Mouse (Mus musculus) limb, embryonic 14.5 days (tissue): ENCODE results near the gene Hist2h2be. TPM values are rescaled to one million over a fixed set of nuclear protein-coding genes. Genes with fewer than 3 reads are reported as not detected.

Source experiments
- ATAC-seq: fragments of 200-750 bp; cut with Nextera tagmentation; 2 replicates; pipeline ENCODE4 v1.8.0; 2017; ENCODE audit warnings: low read depth, moderate number of reproducible peaks, moderate TSS enrichment; ENCODE audit not compliant: low FRiP score
- DNase-seq: peaks from one replicate; pipeline ENCODE4 v3.0.0-alpha.2; 2015; ENCODE audit warnings: low spot score
- H3K27ac ChIP-seq: fragments of 300-500 bp; sonication (generic); replicated peaks from 2 replicates; pipeline ENCODE4 v1.5.1; 2014; ENCODE audit warnings: low read depth, mild to moderate bottlenecking, low read length, moderate library complexity, mixed read lengths
- H3K27me3 ChIP-seq: fragments of 300-500 bp; sonication (generic); 2 replicates; pipeline ENCODE4 v1.6.1; 2014; ENCODE audit warnings: low read length, mixed read lengths; ENCODE audit not compliant: control insufficient read depth, insufficient read depth
- H3K36me3 ChIP-seq: fragments of 300-500 bp; sonication (generic); 2 replicates; pipeline ENCODE4 v1.6.1; 2014; ENCODE audit warnings: mild to moderate bottlenecking, low read length, moderate library complexity, mixed read lengths; ENCODE audit not compliant: control insufficient read depth, insufficient read depth
- H3K4me1 ChIP-seq: fragments of 300-500 bp; sonication (generic); 2 replicates; pipeline ENCODE4 v1.6.1; 2014; ENCODE audit warnings: antibody characterized with exemption, low read length, mixed read lengths; ENCODE audit not compliant: control insufficient read depth, insufficient read depth
- H3K4me2 ChIP-seq: fragments of 300-500 bp; sonication (generic); replicated peaks from 2 replicates; pipeline ENCODE4 v1.6.1; 2014; ENCODE audit warnings: low read depth, mild to moderate bottlenecking, low read length, moderate library complexity; ENCODE audit not compliant: severe bottlenecking
- H3K4me3 ChIP-seq: fragments of 300-500 bp; sonication (generic); replicated peaks from 2 replicates; pipeline ENCODE4 v1.5.1; 2014; ENCODE audit warnings: low read length
- H3K9ac ChIP-seq: fragments of 300-500 bp; sonication (generic); 2 replicates; pipeline ENCODE4 v1.6.1; 2014; ENCODE audit warnings: mild to moderate bottlenecking, low read depth, low read length, moderate library complexity; ENCODE audit not compliant: severe bottlenecking
- H3K9me3 ChIP-seq: fragments of 300-500 bp; sonication (generic); 2 replicates; pipeline ENCODE4 v1.6.1; 2016; ENCODE audit warnings: low read length; ENCODE audit not compliant: control insufficient read depth
- POLR2A ChIP-seq: fragments of 200-500 bp; IDR thresholded peaks from 2 replicates; pipeline ENCODE4 v1.8.0; 2012; ENCODE audit warnings: inconsistent platforms, mild to moderate bottlenecking, moderate library complexity, borderline replicate concordance; ENCODE audit not compliant: insufficient read depth, insufficient read length; ENCODE audit errors: extremely low read depth
- WGBS: fragments of 180-500 bp; shearing (Covaris S2); extraction: QIAGEN DNeasy Blood & Tissue Kit; methylation state at CpG from one replicate; pipeline ENCODE4 v1.1.7; 2014; 5-methylcytosine and 5-hydroxymethylcytosine counted together
- polyA plus RNA-seq, 2 experiments: library from polyadenylated mRNA; depleted of rRNA in 1 of 2; stranded (reverse) in 1 of 2; unstranded in 1 of 2; fragments of >200 nt; fragmentation: Nextera tagmentation in 1 of 2; extraction: Ambion mirVana in 1 of 2; gene quantifications; 2 replicates each; pipeline versions ENCODE4 v1.2.1 to v1.2.3; 2012 to 2014

Hist2h2be gene
- polyA plus RNA-seq, 2 experiments: 5.2 to 8.5 TPM

GRCm38 (mm10) chr3:96230404-96230803 is 9.5 kb downstream of the Hist2h2be start:
- Histone ChIP-seq H3K4me3 (no peak overlapping the region), H3K27ac (no peak overlapping the region), H3K9ac (no peak overlapping the region), H3K27me3 (no peaks in the 10 kb centered on the region), H3K4me2 (no peak overlapping the region), H3K36me3 (no peaks in the 10 kb centered on the region), H3K4me1 (no peaks in the 10 kb centered on the region), H3K9me3 (no peaks in the 10 kb centered on the region)
- 81% methylated on average over 2 of the region's 2 CpGs for WGBS
- DNase-seq (no peak), ATAC-seq (no peak)
- no peak for TF ChIP-seq POLR2A

DNA sequence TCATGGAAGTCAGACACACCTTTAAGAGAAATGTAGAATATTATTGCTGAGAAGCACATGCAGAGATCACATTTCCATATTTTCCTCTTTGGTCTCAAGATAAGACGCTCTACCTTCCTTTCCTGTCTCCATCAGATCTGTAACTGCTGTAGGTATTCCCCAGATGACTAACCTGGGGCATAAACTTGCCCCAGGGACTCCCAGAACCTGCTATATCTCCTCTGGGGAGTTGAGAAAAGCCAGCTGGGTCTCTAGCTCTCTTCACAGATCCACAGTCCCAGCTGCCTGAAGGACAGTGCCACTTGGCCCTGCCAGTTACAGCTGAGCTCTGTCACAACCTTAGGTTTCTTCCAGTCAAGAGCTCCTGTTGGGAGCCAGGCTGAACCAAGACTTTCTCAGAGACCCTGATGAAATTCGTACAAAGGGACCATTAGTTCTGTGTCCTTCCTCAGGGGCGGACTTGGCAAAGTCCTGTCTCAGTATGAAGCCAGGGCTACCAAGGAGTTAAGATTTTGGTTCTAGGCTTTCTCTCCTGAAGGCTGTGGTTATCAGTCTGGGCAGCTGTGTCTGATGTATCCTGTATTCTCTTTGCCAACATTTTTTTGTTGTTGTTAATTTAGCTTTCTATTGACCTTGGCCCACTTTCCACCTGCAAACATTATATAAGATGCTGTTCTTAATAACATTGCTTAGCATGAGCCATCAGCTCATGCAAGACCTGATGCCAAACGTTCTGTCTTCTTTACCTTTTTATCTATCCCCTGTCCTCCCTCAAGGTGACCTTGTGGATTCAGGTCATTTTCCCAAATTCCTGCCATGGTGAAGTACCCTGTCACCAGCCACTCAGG is 10.2 kb downstream of the Hist2h2be start:
- H3K9ac ChIP-seq: no peak overlapping the region
- TF ChIP-seq POLR2A: no peak

GRCm38 (mm10) chr3:96231758-96232120 is 10.8 kb downstream of the Hist2h2be start:
- no peaks in the 10 kb centered on the region for H3K4me1 ChIP-seq
- no peak for TF ChIP-seq POLR2A
- no peaks in the 10 kb centered on the region for H3K36me3 ChIP-seq
- H3K27ac ChIP-seq: no peak overlapping the region
- H3K9me3 ChIP-seq: no peaks in the 10 kb centered on the region
- H3K4me3 ChIP-seq: no peak overlapping the region
- no peak overlapping the region for H3K9ac ChIP-seq
- no peaks in the 10 kb centered on the region for H3K27me3 ChIP-seq
- H3K4me2 ChIP-seq: no peak overlapping the region
- WGBS: 60% methylated on average over 2 of the region's 2 CpGs
- DNase-seq (no peak), ATAC-seq (no peak)

More for the DNA sequence above, 10.2 kb downstream of the Hist2h2be start:
- ATAC-seq (no peak), DNase-seq (no peak)
- H3K9me3 ChIP-seq: no peaks in the 10 kb centered on the region
- no peak overlapping the region for H3K4me3 ChIP-seq
- no peak overlapping the region for H3K27ac ChIP-seq
- H3K27me3 ChIP-seq: no peaks in the 10 kb centered on the region
- 78% methylated on average over 4 of the region's 4 CpGs for WGBS
- no peak overlapping the region for H3K4me2 ChIP-seq
- H3K4me1 ChIP-seq: no peaks in the 10 kb centered on the region
- no peaks in the 10 kb centered on the region for H3K36me3 ChIP-seq

GRCm38 (mm10) chr3:96234914-96235313 is 14.0 kb downstream of the Hist2h2be start:
- no peak overlapping the region for H3K4me3 ChIP-seq
- no peak for DNase-seq
- H3K9me3 ChIP-seq: no peaks in the 10 kb centered on the region
- ATAC-seq: no peak
- H3K4me2 ChIP-seq: no peak overlapping the region
- no peak overlapping the region for H3K27ac ChIP-seq
- H3K9ac ChIP-seq: no peak overlapping the region
- no peaks in the 10 kb centered on the region for H3K27me3 ChIP-seq
- peaks cover 2% of the 10 kb centered on the region; the same call in 1 of the 2 replicates for H3K4me1 ChIP-seq
- no peaks in the 10 kb centered on the region for H3K36me3 ChIP-seq
- TF ChIP-seq POLR2A: no peak
- 84% methylated on average over 2 of the region's 2 CpGs for WGBS

GRCm38 (mm10) chr3:96235836-96236235 is 14.9 kb downstream of the Hist2h2be start:
- no peaks in the 10 kb centered on the region for H3K9me3 ChIP-seq
- no peaks in the 10 kb centered on the region for H3K27me3 ChIP-seq
- H3K4me1 ChIP-seq: peaks cover 4% of the 10 kb centered on the region; the same call in 1 of the 2 replicates
- no peak for ATAC-seq
- 69% methylated on average over 3 of the region's 3 CpGs for WGBS
- no peaks in the 10 kb centered on the region for H3K36me3 ChIP-seq
- no peak for TF ChIP-seq POLR2A
- no peak overlapping the region for H3K9ac ChIP-seq
- no peak for DNase-seq
- H3K4me2 ChIP-seq: no peak overlapping the region
- no peak overlapping the region for H3K27ac ChIP-seq
- H3K4me3 ChIP-seq: no peak overlapping the region
